Mouse (Mus musculus): Measurements from ENCODE around the gene Slc34a1.

Gene Slc34a1

GRCm38 (mm10) chr13:55398088-55398487, at the start of gene Slc34a1:
Slc34a1 (plus strand) TSS chr13:55398187.
- no peak for DNase-seq (ENCODE audit: low spot score)

- DNase-seq (ENCODE audit: low spot score): no peak
These were observed 36.8 kb upstream of the Slc34a1 start for GRCm38 (mm10) chr13:55361145-55361544.

GRCm38 (mm10) chr13:55361974-55362452, 36.0 kb upstream of the Slc34a1 start:
- peak; percentile 33 for DNase-seq (ENCODE audit: low spot score)

GRCm38 (mm10) chr13:55362453-55363060, 35.4 kb upstream of the Slc34a1 start, which contains the start of gene Lman2:
Lman2 (minus strand) TSS chr13:55362783.
- DNase-seq (ENCODE audit: low spot score): peak; percentile 93

GRCm38 (mm10) chr13:55368401-55368800, 29.6 kb upstream of the Slc34a1 start:
- DNase-seq (ENCODE audit: low spot score): no peak

DNA sequence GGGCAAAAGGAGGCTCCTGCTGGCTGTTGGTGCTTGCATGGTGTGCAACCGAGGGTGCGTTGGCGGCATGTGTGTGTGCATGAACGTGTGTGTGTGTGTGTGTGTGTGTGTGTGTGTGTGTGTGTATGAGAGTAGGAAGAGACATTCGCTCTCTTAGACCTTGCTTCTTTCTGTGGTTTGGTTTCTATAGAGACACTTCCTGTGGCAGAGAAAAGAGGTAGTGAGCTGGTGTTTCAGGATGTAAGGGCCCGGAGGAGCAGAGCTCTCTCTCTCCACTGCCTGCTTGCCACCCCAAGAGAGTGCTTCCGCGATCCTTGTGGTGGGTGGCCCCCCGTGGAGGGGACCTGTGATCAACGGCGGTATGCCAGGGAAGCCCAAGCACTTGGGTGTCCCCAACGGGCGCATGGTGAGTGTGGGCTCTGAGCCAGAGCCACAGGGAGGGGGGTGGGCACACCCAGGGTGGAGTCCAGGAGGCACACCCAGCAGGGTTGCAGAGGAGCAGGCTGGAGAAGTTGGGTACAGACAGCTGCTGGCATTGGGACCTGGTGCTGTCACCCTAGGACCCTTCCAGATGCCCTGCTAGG, 28.4 kb upstream of the Slc34a1 start, which contains the start of gene Rgs14:
Rgs14 (plus strand) TSS at position 202 of the 584 bp plus-strand sequence.
- DNase-seq (ENCODE audit: low spot score): peak; percentile 79

DNA sequence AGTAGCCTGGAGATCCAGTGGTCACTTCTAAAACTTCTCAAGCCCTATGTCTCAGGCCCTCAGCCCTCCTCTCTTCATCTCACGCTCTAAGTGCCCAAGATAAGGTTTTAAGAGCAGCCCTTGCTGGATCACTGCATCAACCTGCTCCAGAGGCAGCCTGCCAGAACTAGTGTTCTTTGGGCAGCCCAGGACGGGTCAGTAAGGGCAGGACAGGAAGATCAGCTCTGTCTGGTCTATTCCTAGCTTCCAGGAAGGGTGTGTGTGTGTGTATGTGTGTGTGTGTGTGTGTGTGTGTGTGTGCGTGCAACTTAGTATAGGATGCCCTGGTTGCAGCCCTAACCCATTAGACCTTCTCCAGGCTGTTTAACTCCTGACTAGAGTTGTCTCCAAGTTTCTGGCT, 27.8 kb upstream of the Slc34a1 start:
- no peak for DNase-seq (ENCODE audit: low spot score)

- no peak for DNase-seq (ENCODE audit: low spot score)
These were observed 26.8 kb upstream of the Slc34a1 start for GRCm38 (mm10) chr13:55371007-55371681.

DNA sequence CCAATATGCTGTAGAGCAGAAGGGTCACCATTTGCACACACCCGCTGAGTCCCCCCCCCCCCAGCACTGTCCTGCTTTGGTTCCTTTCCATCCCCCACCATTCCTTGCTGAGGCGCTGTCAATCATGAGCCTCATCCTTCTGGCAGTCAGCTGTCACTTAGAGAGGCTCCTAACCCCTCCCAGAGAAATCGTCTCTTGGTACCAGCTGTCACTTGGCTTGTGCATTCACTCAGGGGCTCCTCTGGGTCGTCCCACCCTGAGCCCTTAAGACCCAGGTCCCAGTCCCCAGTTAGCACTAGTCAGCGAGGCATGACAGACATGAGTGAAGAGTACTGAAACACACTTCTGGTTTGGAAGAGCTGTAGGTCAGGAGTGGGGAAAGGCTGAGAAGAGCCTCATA, 26.2 kb upstream of the Slc34a1 start:
- DNase-seq (ENCODE audit: low spot score): no peak

DNA sequence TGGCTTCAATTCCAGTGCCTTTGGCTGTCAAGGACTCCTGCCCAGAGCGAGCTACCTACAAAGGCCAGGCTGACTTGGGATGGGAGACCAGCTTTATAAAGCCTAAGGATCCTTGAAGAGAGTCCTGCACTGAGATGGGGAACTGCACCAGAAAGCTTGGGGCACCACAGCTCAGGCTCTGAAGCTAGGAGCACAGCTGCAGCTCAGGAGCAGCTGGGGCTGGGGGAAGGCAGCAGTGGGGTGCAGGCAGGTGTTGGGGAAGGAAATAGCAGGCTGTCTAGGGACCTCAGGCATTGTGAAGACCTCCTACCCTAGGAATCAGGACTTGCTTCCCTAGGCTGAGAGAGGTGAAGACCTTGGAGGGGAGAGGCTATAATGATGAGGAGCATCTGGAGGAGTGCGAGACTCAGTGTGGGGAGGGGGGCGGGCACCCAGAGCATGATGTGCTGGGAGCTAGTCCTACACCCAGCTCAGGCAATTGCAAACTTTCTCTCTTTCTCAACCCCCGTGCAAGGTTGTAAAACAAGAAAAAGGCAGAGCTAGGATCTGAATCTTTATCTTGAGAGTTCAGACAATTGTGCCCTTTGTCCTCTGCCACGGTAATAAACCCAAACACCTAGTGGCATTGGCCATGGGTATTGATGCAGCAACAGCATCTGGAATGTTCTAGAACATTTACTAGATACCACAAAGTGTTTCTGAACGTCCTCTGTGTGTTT, 23.6 kb upstream of the Slc34a1 start:
- no peak for DNase-seq (ENCODE audit: low spot score)

- no peak for DNase-seq (ENCODE audit: low spot score)
These were observed 22.1 kb upstream of the Slc34a1 start for GRCm38 (mm10) chr13:55375877-55376276.

GRCm38 (mm10) chr13:55378907-55379580, 18.9 kb upstream of the Slc34a1 start:
- no peak for DNase-seq (ENCODE audit: low spot score)

- DNase-seq (ENCODE audit: low spot score): no peak
These were observed 16.2 kb upstream of the Slc34a1 start for GRCm38 (mm10) chr13:55381790-55382189.

- no peak for DNase-seq (ENCODE audit: low spot score)
These were observed 7.3 kb upstream of the Slc34a1 start for GRCm38 (mm10) chr13:55390644-55391043.

DNA sequence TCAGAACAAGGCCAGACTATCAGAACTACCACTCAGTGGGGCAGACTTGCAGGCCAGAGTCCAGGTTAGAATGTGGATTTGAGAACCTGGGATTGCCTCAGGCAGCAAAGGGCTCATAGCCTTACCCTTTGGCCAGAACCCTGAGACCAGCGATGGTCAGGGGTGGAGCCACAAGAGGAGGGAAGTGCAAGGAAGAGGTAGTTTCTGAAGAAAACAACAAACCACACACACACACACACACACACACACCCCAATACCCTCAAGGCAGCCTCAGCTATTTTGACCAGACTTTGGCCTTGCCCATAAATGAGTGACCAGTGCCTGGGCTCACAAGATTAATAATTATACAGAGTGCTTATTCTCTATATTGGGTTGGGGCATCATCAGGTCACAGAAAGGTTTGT, 6.4 kb upstream of the Slc34a1 start:
- DNase-seq (ENCODE audit: low spot score): no peak

GRCm38 (mm10) chr13:55392933-55393332, 5.1 kb upstream of the Slc34a1 start:
- DNase-seq (ENCODE audit: low spot score): peak; percentile 39

DNA sequence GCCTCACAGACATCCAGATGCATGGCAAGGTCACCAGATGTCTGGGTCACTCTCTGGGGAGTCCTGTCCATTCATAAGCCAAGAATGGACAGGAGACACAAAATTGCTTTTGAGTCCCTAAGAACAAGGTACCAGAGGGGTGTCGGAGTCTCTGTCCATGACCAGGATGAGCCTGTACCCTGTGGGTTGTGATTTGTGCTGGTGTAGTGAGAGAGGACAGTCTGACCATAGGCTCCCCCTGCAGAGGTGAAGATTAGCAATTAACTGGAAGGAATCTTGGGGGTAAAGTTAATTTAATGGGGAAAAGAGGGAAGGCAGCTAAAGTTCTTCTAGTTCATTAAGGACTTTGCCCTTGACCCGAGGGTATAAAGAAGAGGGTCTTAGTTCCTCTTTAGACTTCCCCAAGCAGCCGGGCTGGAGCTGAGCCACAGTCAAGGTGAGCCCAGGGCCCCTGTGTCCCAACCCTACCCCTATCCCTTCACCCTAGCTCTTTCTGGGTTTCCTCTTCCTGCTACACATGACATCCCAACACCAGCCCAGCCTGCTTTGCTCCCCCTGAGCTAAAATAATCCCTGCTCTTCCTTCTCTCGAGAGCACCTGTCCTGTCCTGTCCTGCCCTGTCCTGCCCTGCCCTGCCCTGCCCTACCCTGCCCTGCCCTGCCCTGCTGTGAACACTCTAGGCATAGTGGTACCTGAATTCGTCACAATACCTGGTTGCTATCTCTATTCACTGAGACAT, 1.5 kb downstream of the Slc34a1 start:
- no peak for DNase-seq (ENCODE audit: low spot score)

DNA sequence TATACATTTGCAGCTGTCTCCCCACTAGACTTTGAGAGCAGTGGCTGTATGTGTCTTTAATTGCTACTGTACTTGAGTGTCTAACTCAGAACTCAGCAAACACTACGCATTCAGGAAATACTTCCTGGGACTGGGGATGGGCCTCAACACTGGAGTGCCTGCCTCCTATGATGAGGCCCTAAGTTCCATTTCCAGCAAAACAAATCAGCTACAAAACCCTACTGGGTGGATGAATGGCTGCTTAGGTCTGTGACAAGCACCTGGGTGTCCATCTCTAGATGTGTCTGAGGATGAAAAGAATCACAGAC, 2.0 kb downstream of the Slc34a1 start:
- DNase-seq (ENCODE audit: low spot score): no peak

GRCm38 (mm10) chr13:55403266-55403665, 5.3 kb downstream of the Slc34a1 start:
- no peak for DNase-seq (ENCODE audit: low spot score)

- no peak for DNase-seq (ENCODE audit: low spot score)
These were observed 6.2 kb downstream of the Slc34a1 start for GRCm38 (mm10) chr13:55403935-55404852.
